Comparison of ENCODE assay signal across 29 mouse cellular contexts in the genomic region with DNA sequence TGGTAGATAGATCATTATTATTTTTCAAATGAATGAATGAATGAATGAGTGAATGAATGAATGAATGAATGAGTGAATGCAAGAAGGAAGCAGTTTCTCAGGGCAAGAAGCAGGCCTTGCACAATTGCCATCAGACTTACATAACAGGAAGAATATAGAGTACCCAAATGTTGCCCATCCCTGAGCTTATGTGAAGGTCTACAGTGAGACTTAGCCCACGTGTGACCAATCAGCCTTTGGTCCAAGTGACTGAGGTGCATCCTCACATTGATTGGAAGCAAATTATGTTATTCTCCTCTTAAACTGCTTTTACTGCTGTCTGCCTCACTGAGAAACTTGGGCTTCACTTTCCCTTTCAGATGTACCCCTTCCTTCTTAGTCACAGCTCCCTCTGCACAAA. TPM values are rescaled to one million over a fixed set of nuclear protein-coding genes. Genes with fewer than 3 reads are reported as not detected.
DNase-seq lines count a peak whose midpoint lies in the region; ATAC-seq lines count a peak whose summit lies in the region.
"Had no signal": no experiment of that assay in that cellular context is flagged by ENCODE, and none has a peak within 500 bp of the region (broad histone marks: within the 10 kb centered on the region; RNA-seq: fewer than 3 reads in every experiment).

No protein-coding gene starts in this region.

- 85% methylated on average over 1 of the region's 1 CpGs for WGBS in forebrain, embryonic 15.5 days
- 92% methylated on average over 1 of the region's 1 CpGs for WGBS in forebrain, embryonic 12.5 days
- WGBS in kidney, embryonic 14.5 days, result 82% methylated on average over 1 of the region's 1 CpGs

- H3K27ac ChIP-seq in forebrain, embryonic 15.5 days (replicated peaks), result 0 out of 2 replicates have a peak overlapping the region, but pooled peaks have one; percentile 11
- H3K27ac ChIP-seq in forebrain, embryonic 12.5 days, result no peak overlapping the region
- no peak overlapping the region for H3K27ac ChIP-seq in kidney, embryonic 14.5 days (ENCODE audit: low read depth, low read length)
- H3K27ac ChIP-seq: embryonic facial prominence, embryonic 12.5 days; embryonic facial prominence, embryonic 15.5 days; heart, embryonic 15.5 days; hindbrain, embryonic 10.5 days; hindbrain, embryonic 13.5 days had no signal

- H3K27me3 ChIP-seq in forebrain, embryonic 15.5 days, result no peaks in the 10 kb centered on the region
- H3K27me3 ChIP-seq in forebrain, embryonic 12.5 days, result no peaks in the 10 kb centered on the region; the same call in none of the 2 replicates
- H3K27me3 ChIP-seq in kidney, embryonic 14.5 days (ENCODE audit: control insufficient read depth, insufficient read depth, low read length), result no peaks in the 10 kb centered on the region
- H3K27me3 ChIP-seq: CH12.LX; embryonic facial prominence, embryonic 12.5 days; embryonic facial prominence, embryonic 15.5 days; heart, embryonic 12.5 days; heart, embryonic 15.5 days; hindbrain, embryonic 13.5 days; Patski had no signal

- peak; percentile 31 for DNase-seq in 416B (ENCODE audit: low read depth)
- no peak for DNase-seq in urinary bladder, adult 18-20 months (ENCODE audit: low spot score in 2 of 2)
- DNase-seq: adrenal gland, postnatal 10 days; adrenal gland, postnatal 36 days; cerebellum, adult 11 months; cerebellum, adult 2 months; cerebellum, adult 9-11 months; cerebellum, postnatal 25 days; gastrocnemius, postnatal 10 days; gastrocnemius, postnatal 36 days; heart, postnatal 10 days; heart, postnatal 36 days had no signal

- no peak overlapping the region for H3K4me2 ChIP-seq in forebrain, embryonic 15.5 days (replicated peaks)
- H3K4me2 ChIP-seq in forebrain, embryonic 12.5 days, result no peak overlapping the region
- H3K4me2 ChIP-seq in kidney, embryonic 14.5 days (replicated peaks; ENCODE audit: low read depth, low read length), result no peak overlapping the region
- H3K4me2 ChIP-seq: embryonic facial prominence, embryonic 12.5 days; embryonic facial prominence, embryonic 15.5 days; heart, embryonic 12.5 days; heart, embryonic 15.5 days; hindbrain, embryonic 13.5 days had no signal

- H3K9ac ChIP-seq in forebrain, embryonic 15.5 days (replicated peaks), result no peak overlapping the region
- no peak overlapping the region for H3K9ac ChIP-seq in forebrain, embryonic 12.5 days
- no peak overlapping the region for H3K9ac ChIP-seq in kidney, embryonic 14.5 days (ENCODE audit: low read depth, low read length)
- H3K9ac ChIP-seq: embryonic facial prominence, embryonic 12.5 days; embryonic facial prominence, embryonic 15.5 days; heart, embryonic 12.5 days; heart, embryonic 15.5 days; hindbrain, embryonic 13.5 days had no signal

- H3K36me3 ChIP-seq in forebrain, embryonic 15.5 days, result no peaks in the 10 kb centered on the region
- H3K36me3 ChIP-seq in forebrain, embryonic 12.5 days (replicated peaks), result no peaks in the 10 kb centered on the region
- H3K36me3 ChIP-seq in kidney, embryonic 14.5 days (ENCODE audit: control insufficient read depth, insufficient read depth, low read length), result no peaks in the 10 kb centered on the region
- H3K36me3 ChIP-seq: embryonic facial prominence, embryonic 12.5 days; embryonic facial prominence, embryonic 15.5 days; G1E; heart, embryonic 12.5 days; heart, embryonic 15.5 days; hindbrain, embryonic 10.5 days; hindbrain, embryonic 13.5 days had no signal

- H3K4me3 ChIP-seq in forebrain, embryonic 15.5 days, result no peak overlapping the region
- H3K4me3 ChIP-seq in forebrain, embryonic 12.5 days (replicated peaks), result no peak overlapping the region
- H3K4me3 ChIP-seq in kidney, embryonic 14.5 days (ENCODE audit: low read length), result no peak overlapping the region
- H3K4me3 ChIP-seq: embryonic facial prominence, embryonic 12.5 days; embryonic facial prominence, embryonic 15.5 days; heart, embryonic 12.5 days; heart, embryonic 15.5 days; hindbrain, embryonic 10.5 days; hindbrain, embryonic 13.5 days had no signal

- H3K9me3 ChIP-seq in forebrain, embryonic 15.5 days, result no peaks in the 10 kb centered on the region
- H3K9me3 ChIP-seq in forebrain, embryonic 12.5 days, result no peaks in the 10 kb centered on the region
- H3K9me3 ChIP-seq in kidney, embryonic 14.5 days (ENCODE audit: control insufficient read depth, low read length), result no peaks in the 10 kb centered on the region; the same call in 1 of the 2 replicates
- H3K9me3 ChIP-seq: embryonic facial prominence, embryonic 12.5 days; embryonic facial prominence, embryonic 15.5 days; G1E; heart, embryonic 12.5 days; heart, embryonic 15.5 days; hindbrain, embryonic 10.5 days; hindbrain, embryonic 13.5 days had no signal

- no peak for ATAC-seq in forebrain, embryonic 15.5 days (replicated peaks)
- no peak for ATAC-seq in forebrain, embryonic 12.5 days (ENCODE audit: low FRiP score)
- peak; percentile 51 for ATAC-seq in granulocyte monocyte progenitor cell, adult 5-6 weeks (replicated peaks; ENCODE audit: poor library complexity, severe bottlenecking)
- ATAC-seq in kidney, embryonic 14.5 days (ENCODE audit: low FRiP score, low TSS enrichment), result no peak
- ATAC-seq: forebrain, embryonic 16.5 days; hindbrain, embryonic 16.5 days; inflammation-experienced regulatory T-cells, adult 6 months; intestine, embryonic 16.5 days; Patski had no signal

- peaks cover 19% of the 10 kb centered on the region for H3K4me1 ChIP-seq in forebrain, embryonic 15.5 days
- H3K4me1 ChIP-seq in forebrain, embryonic 12.5 days, result peaks cover 20% of the 10 kb centered on the region
- H3K4me1 ChIP-seq in kidney, embryonic 14.5 days (ENCODE audit: control insufficient read depth, insufficient read depth, low read length), result peaks cover 15% of the 10 kb centered on the region

RNA-seq across cellular contexts. Expression of a gene that starts 26.7 kb away (rescaled TPM):
- polyA plus RNA-seq in forebrain, embryonic 15.5 days (2015; fragmentation: Nextera tagmentation; extraction: Ambion mirVana), result 24.5 and 26.8 TPM in 2 replicates
- 16.6 and 17.8 TPM in 2 replicates for polyA plus RNA-seq in forebrain, embryonic 12.5 days (2016; fragmentation: Nextera tagmentation; extraction: Ambion mirVana)
- 41.1 and 65.7 TPM in 2 replicates for total RNA-seq in granulocyte monocyte progenitor cell, adult 5-6 weeks (2014; fragmentation: Nextera tagmentation)
- 27.8 and 33.5 TPM in 2 replicates for total RNA-seq in granulocyte monocyte progenitor cell, adult 5-6 weeks (2017)
- 2.4 and 3.1 TPM in 2 replicates for polyA plus RNA-seq in kidney, embryonic 14.5 days (2014; fragmentation: Nextera tagmentation; extraction: Ambion mirVana)
- polyA plus RNA-seq: G1E had no signal
